Mouse (Mus musculus) forebrain, postnatal 0 days (tissue): ENCODE results near the gene Nxpe4. TPM values are rescaled to one million over a fixed set of nuclear protein-coding genes. Genes with fewer than 3 reads are reported as not detected.

Experiments used
- ATAC-seq: fragments of 200-750 bp; cut with Nextera tagmentation; 2 replicates; pipeline ENCODE4 v1.8.0; 2017; ENCODE audit warnings: mild to moderate bottlenecking, moderate library complexity
- DNase-seq: peaks from one replicate; pipeline ENCODE4 v3.0.0-alpha.2; 2015
- H3K27ac ChIP-seq: fragments of 300-500 bp; sonication (generic); 2 replicates; pipeline ENCODE4 v1.5.1; 2014; ENCODE audit warnings: low read depth, mild to moderate bottlenecking, antibody characterized with exemption, low read length, moderate library complexity, mixed read lengths
- H3K27me3 ChIP-seq: fragments of 300-500 bp; sonication (generic); 2 replicates; pipeline ENCODE4 v1.6.1; 2014; ENCODE audit warnings: mild to moderate bottlenecking, low read length, mixed read lengths; ENCODE audit not compliant: insufficient read depth
- H3K36me3 ChIP-seq: fragments of 300-500 bp; sonication (generic); 2 replicates; pipeline ENCODE4 v1.6.1; 2014; ENCODE audit warnings: mild to moderate bottlenecking, moderate library complexity; ENCODE audit not compliant: insufficient read depth
- H3K4me1 ChIP-seq: fragments of 300-500 bp; sonication (generic); 2 replicates; pipeline ENCODE4 v1.6.1; 2014; ENCODE audit warnings: antibody characterized with exemption; ENCODE audit not compliant: insufficient read depth
- H3K4me2 ChIP-seq: fragments of 300-500 bp; sonication (generic); 2 replicates; pipeline ENCODE4 v1.6.1; 2014; ENCODE audit warnings: low read depth, mild to moderate bottlenecking, moderate library complexity
- H3K4me3 ChIP-seq: fragments of 300-500 bp; sonication (generic); 2 replicates; pipeline ENCODE4 v1.5.1; 2014; ENCODE audit warnings: low read depth, low read length, mixed read lengths
- H3K9ac ChIP-seq: fragments of 300-500 bp; sonication (generic); 2 replicates; pipeline ENCODE4 v1.6.1; 2014; ENCODE audit warnings: mild to moderate bottlenecking
- H3K9me3 ChIP-seq: fragments of 300-500 bp; sonication (generic); 2 replicates; pipeline ENCODE4 v1.6.1; 2016; ENCODE audit warnings: low read length
- CTCF ChIP-seq: sonication (generic); IDR thresholded peaks from 2 replicates; pipeline ENCODE4 v1.5.1; 2016; ENCODE audit warnings: antibody characterized with exemption, control low read depth, low read depth
- WGBS: fragments of 180-500 bp; shearing (Covaris S2); extraction: QIAGEN DNeasy Blood & Tissue Kit; methylation state at CpG from one replicate; pipeline ENCODE4 v1.1.7; 2014; 5-methylcytosine and 5-hydroxymethylcytosine counted together
- polyA plus RNA-seq: library from polyadenylated mRNA; unstranded; fragments of >200 nt; fragmentation: Nextera tagmentation; extraction: Ambion mirVana; gene quantifications from 2 replicates; pipeline ENCODE4 v1.2.1, GENCODE M21; 2015
- total RNA-seq: library from RNA; depleted of rRNA; stranded (reverse); fragments of >200 nt; gene quantifications from 2 replicates; pipeline ENCODE4 v1.2.3, GENCODE M21; 2014

Nxpe4 gene
- total and polyA plus RNA-seq, 2 experiments from 2014 or later, result 8.3 to 20.2 TPM

DNA sequence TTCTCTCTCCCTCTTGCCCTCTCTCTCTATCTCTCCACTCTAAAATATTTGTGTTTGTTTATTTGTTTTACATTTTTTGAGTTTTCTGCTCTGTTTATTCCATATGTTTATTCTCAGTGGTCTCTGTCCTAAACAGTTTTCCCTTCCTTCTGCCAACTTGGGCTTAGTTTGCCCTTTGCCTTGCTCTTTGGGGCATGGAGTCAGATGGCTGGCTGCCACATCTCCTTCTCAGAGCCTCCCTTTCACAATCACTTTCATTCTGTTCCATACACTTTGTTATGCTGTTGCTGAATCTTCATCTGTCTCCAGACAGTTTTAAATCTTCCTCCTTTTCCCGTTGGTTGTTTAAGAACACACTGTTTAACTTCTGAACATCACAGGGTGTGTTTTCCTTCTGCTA, 154.0 kb downstream of the Nxpe4 start:
- Histone ChIP-seq H3K4me3 (no peak overlapping the region), H3K4me2 (no peak overlapping the region), H3K4me1 (peaks cover 3% of the 10 kb centered on the region; the same call in 1 of the 2 replicates), H3K27ac (no peak overlapping the region), H3K9ac (no peak overlapping the region), H3K9me3 (no peaks in the 10 kb centered on the region), H3K36me3 (no peaks in the 10 kb centered on the region), H3K27me3 (no peaks in the 10 kb centered on the region)
- TF ChIP-seq CTCF, result no peak
- no peak for ATAC-seq
- WGBS, result 71% methylated on average over 1 of the region's 1 CpGs
- DNase-seq, result no peak

- ATAC-seq (no peak), DNase-seq (no peak)
- H3K36me3 ChIP-seq, result no peaks in the 10 kb centered on the region
- no peak overlapping the region for H3K9ac ChIP-seq
- no peak overlapping the region for H3K4me2 ChIP-seq
- no peaks in the 10 kb centered on the region for H3K4me1 ChIP-seq
- no peaks in the 10 kb centered on the region for H3K9me3 ChIP-seq
- H3K27ac ChIP-seq, result no peak overlapping the region
- WGBS, result 95% methylated on average over 9 of the region's 9 CpGs
- no peak overlapping the region for H3K4me3 ChIP-seq
- no peaks in the 10 kb centered on the region for H3K27me3 ChIP-seq
- TF ChIP-seq CTCF, result no peak
Observed at GRCm38 (mm10) chr9:48326338-48326737, 164.5 kb downstream of the Nxpe4 start.

GRCm38 (mm10) chr9:48329597-48329996, 167.8 kb downstream of the Nxpe4 start:
- H3K27ac ChIP-seq, result no peak overlapping the region
- no peak overlapping the region for H3K9ac ChIP-seq
- H3K36me3 ChIP-seq, result no peaks in the 10 kb centered on the region
- TF ChIP-seq CTCF, result no peak
- 92% methylated on average over 7 of the region's 7 CpGs for WGBS
- no peaks in the 10 kb centered on the region for H3K27me3 ChIP-seq
- no peaks in the 10 kb centered on the region for H3K4me1 ChIP-seq
- no peaks in the 10 kb centered on the region for H3K9me3 ChIP-seq
- no peak overlapping the region for H3K4me2 ChIP-seq
- ATAC-seq, result no peak
- no peak for DNase-seq
- H3K4me3 ChIP-seq, result no peak overlapping the region

DNA sequence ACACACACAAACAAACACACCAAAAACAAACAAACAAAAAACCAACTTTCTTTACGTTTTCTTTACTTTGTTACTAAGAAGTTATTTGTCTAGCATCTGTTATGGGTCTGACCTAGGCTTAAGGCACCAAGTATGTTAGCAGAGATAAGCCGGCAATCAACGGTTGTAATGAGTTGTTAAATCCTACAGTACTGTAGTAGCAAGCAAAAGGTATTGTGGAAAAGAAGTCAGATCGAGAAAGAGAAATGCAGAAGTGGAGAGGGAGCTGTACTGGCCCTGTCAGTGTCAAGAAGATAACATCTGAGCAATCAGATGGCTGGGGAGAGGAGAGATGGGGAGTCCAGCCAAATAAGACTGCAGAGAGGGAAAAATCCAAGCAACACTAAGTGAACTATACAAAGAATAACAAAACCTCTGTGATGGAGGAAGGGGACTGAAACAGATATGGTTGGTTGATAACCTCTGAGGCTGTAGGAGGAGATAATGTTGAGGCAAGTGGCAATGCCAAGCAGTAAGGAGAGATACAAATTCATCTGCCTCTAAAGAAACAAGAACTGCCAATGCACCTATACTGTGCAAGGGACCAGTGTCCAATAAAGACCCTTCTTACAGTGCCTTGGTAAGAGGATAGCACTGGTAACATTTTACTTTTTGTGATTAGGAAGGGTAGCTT, 177.1 kb downstream of the Nxpe4 start:
- DNase-seq, result no peak
- no peak for TF ChIP-seq CTCF
- no peak overlapping the region for H3K4me2 ChIP-seq
- H3K9me3 ChIP-seq, result no peaks in the 10 kb centered on the region
- ATAC-seq, result no peak
- H3K4me3 ChIP-seq, result no peak overlapping the region
- H3K36me3 ChIP-seq, result no peaks in the 10 kb centered on the region
- H3K4me1 ChIP-seq, result no peaks in the 10 kb centered on the region
- H3K9ac ChIP-seq, result no peak overlapping the region
- H3K27ac ChIP-seq, result no peak overlapping the region
- no peaks in the 10 kb centered on the region for H3K27me3 ChIP-seq
- 82% methylated on average over 4 of the region's 4 CpGs for WGBS

- no peaks in the 10 kb centered on the region for H3K4me1 ChIP-seq
- no peaks in the 10 kb centered on the region for H3K27me3 ChIP-seq
- no peaks in the 10 kb centered on the region for H3K9me3 ChIP-seq
- no peaks in the 10 kb centered on the region for H3K36me3 ChIP-seq
- H3K4me3 ChIP-seq, result no peak overlapping the region
- ATAC-seq (no peak), DNase-seq (no peak)
- H3K27ac ChIP-seq, result no peak overlapping the region
- no peak overlapping the region for H3K9ac ChIP-seq
- H3K4me2 ChIP-seq, result no peak overlapping the region
- TF ChIP-seq CTCF, result no peak
- 37% methylated on average over 5 of the region's 5 CpGs for WGBS
Observed at GRCm38 (mm10) chr9:48339563-48339962, 177.7 kb downstream of the Nxpe4 start.

DNA sequence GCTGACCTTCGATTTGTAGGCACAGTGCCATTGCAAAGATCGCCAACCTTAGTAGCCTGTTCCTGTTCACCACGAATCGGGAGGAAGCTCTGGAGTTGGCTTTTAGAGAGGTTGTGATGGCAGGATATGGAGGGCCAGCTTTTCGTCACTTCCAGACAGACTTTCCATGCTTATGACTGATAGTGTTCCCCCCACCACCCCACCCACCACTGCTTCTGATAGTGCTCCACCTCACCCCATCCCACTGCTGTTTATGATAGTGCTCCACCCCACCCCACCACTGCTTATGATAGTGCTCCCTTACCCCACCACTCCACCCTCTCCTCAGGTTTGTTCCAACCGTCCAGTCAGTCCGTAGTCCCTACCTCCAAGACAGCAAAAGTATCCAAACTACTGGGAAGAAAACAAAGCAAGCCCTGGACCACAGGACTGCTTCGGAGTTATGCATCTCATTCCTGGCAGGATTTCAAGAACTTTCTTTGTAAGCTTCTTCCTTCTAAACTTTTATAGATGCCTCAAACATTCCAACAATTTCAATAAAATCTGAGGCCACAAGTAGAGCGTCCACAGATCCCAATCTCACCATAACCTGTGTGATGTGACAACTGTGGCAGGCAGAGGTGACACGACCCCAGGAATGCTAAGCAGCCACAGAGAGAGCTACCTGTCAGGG, 179.0 kb downstream of the Nxpe4 start:
- Histone ChIP-seq H3K9ac (no peak overlapping the region), H3K4me1 (no peaks in the 10 kb centered on the region), H3K27ac (no peak overlapping the region), H3K27me3 (no peaks in the 10 kb centered on the region), H3K4me2 (no peak overlapping the region), H3K4me3 (no peak overlapping the region), H3K36me3 (no peaks in the 10 kb centered on the region), H3K9me3 (no peaks in the 10 kb centered on the region)
- DNase-seq, result no peak
- no peak for TF ChIP-seq CTCF
- ATAC-seq, result no peak
- 80% methylated on average over 10 of the region's 10 CpGs for WGBS

DNA sequence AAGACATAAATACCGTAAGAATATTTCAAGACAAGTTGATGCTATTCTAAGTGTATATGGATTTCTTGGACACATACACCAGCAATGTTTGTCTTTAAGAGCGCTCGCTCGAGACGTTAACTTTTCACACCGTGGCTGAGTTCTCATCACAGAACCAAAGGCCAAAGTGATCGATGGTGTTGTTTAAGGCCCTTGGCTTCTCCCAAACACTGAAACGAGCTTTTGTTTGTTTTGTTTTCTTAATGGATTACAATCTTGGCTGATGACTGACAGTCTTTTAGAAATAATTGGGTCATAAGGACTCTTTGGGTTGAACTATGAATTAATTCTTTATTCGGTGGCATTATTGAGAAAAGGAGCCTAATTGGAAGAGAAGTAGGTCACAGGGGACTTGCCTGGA, 183.6 kb downstream of the Nxpe4 start:
- Histone ChIP-seq H3K9me3 (no peaks in the 10 kb centered on the region), H3K36me3 (no peaks in the 10 kb centered on the region), H3K27ac (no peak overlapping the region), H3K9ac (no peak overlapping the region), H3K27me3 (no peaks in the 10 kb centered on the region), H3K4me1 (no peaks in the 10 kb centered on the region), H3K4me2 (no peak overlapping the region), H3K4me3 (no peak overlapping the region)
- WGBS, result 47% methylated on average over 9 of the region's 9 CpGs
- ATAC-seq, result no peak
- TF ChIP-seq CTCF, result no peak
- DNase-seq, result no peak
